Mouse (Mus musculus) mature B cell (primary cell): Measurements from ENCODE around the gene Apeh.
"Not testable (repeated sequence)": the region's sequence is repeated elsewhere in the genome, so short reads cannot be mapped to it uniquely, and the experiment has no call there.

Source experiments
- in situ Hi-C: fragments of 300-500 bp; cut with MboI; formaldehyde crosslinking; loops from 2 replicates; pipeline ENCODE4 v1.14.3; 2019

Apeh gene

GRCm38 (mm10) chr9:108094184-108094941 lies at the start of gene Apeh:
Gene Apeh (minus strand): TSS chr9:108094606.
- in situ Hi-C loops, result no loop called here

DNA sequence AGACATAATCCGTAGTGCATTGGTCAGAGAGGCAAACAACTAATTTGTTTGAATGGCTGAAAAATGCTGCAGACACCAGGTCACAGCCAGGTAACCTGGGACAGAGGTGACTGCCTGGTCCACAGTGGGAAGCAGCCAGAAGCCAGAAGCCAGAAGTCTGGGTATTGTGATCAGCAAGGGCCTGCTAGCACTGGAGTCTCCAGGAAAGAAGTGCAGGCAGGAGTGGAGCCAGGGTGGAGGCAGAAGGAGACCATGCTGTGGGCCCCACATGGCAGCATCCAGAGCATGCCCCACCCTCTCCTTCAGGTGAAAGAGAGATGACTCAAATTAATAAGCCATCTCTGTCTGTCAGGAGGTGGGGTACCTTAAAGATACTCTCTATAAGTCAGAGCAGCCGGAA lies 49.1 kb upstream of the Apeh start:
- in situ Hi-C loops, result no loop called here

- in situ Hi-C loops, result no loop called here
These were observed 47.0 kb upstream of the Apeh start for GRCm38 (mm10) chr9:108141387-108141786.

DNA sequence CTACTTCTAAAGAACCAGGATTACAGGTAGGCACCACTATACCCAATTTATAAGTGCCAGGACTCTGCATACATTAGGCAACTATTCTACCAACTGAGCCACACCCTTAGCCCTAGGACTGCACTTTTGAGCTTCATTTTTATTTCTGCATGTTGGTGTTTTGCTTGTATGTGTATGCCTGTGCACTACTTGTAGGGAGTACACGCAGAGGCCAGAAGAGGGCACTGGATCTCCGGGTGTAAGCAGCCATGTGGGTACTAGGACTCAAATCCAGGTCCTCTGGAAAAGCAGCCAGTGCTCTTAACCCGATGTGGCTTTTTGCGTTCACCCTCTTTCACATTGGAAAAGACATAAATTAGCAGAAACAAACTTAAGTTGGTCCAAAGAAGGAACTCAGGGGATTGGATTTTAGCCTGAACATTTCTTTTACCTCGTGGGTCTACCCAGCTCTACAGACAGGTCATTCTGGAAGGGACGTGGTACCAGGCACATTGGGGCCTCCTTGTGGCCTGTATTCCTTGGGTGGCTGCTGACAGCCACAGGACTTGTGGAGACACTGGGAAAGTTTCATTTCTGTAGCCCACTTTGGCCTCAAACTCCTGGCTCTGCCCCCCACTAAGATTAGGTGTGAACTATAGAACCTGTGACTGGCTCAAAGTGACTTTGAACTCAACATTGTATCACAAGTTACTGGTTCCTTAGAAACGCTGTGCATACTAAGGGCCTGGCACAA lies 45.7 kb upstream of the Apeh start:
- in situ Hi-C loops, result no loop called here

DNA sequence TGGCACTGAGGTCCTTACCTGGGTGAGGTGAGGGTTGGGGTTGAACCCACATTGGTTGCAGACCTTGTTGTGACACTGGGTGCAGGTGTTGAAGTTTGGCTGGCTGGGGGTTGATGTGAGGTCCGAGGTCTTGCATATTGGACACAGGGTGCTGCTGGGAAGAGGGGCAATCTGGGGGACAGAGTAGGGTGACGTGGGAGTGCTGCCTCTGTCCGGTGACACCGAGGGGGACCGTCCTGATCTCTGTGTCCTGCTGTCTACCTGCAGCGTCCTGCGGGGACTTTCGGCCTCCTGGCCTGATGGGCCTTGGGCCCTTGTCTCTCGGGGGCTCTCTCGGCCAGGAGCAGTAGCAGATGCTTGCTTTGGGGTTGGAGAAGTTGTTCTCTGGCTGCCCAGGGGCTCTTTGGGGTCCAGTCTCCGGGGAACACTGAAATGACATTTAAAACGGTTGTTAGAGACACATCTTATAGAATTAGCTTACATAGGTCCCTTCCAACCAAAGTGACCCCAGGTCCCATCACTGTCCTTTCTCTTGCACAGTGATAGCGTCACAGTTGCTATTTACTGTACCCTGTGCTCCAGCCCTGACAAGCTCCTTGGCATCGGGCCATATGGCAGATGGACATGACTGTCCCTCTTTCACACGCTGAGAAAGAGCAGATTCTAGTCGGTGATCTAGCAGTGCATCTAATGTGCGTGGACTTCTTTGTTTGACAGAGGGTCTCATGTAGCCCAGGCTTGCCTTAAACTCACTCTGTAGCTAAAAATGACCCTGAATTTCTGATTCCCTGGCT lies 45.0 kb upstream of the Apeh start:
- in situ Hi-C loops, result no loop called here

DNA sequence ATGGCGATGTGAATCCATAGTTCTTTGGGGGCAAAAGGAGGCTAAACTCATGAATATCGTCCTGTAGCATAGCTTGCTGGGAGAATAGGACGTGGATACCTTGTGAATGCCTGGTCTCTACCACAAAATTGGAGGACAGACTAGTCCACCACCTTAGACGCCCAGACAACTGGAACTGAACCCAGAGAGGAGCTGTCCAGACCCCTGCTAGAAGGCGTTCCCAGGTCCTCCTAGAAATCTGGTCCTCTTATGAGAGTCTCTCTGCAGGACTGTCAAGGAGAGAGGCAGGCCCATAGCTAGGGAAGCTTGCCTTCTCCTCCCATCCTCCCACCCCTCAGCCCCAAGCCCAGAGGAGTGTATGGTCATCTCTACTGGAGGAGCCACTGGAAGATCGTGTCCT lies 43.7 kb upstream of the Apeh start:
- in situ Hi-C loops, result no loop called here

- in situ Hi-C loops, result no loop called here
These were observed 43.1 kb upstream of the Apeh start for GRCm38 (mm10) chr9:108137523-108137922.

DNA sequence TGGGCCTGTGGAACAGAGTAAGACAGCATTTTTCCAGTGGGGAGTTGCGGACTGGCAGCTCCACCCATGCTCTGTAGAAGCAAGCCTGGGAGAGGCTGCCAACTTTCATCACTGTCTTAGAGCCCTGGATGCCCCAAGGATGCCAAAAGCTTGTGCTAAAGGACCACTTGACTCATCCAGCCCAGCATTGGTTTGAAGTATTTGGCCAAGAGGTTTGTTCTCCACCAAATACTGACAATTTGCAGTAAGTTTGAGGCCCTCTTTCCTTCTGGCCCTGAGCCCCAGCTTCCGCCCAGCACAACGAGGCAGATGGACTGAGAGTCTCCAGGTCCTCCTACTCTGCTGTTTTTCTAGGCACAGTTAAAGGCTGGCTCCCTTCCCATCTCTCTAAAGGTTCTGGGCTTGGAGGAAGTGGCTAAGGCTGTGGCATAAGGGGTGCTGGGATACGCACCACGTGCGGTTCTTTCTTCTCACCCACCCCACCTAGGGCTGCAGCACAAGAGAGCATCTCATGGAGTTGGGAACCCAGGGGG lies 42.6 kb upstream of the Apeh start:
- in situ Hi-C loops, result no loop called here

DNA sequence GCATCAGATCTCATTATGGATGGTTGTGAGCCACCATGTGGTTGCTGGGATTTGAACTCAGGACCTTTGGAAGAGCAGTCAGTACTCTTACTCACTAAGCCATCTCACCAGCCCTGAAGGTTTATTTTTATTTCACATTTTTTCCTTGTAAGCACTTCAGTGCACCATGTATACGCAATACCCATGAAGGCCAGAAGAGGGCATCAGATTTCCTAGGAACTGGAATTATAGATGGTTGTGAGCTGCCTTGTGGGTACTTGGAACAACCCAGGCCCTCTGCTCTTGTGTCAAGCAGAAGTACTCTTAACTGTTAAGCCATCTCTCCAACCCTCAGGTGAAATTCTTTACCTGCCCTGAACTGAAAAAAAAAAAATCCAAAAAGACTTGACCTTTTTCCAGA lies 41.8 kb upstream of the Apeh start:
- in situ Hi-C loops, result no loop called here

GRCm38 (mm10) chr9:108135679-108136078 lies 41.3 kb upstream of the Apeh start:
- in situ Hi-C loops, result not testable (repeated sequence)

- in situ Hi-C loops, result no loop called here
These were observed 39.1 kb upstream of the Apeh start for GRCm38 (mm10) chr9:108133478-108133877.

- in situ Hi-C loops, result no loop called here
These were observed 38.0 kb upstream of the Apeh start for GRCm38 (mm10) chr9:108132373-108132772.

GRCm38 (mm10) chr9:108131502-108131901 lies 37.1 kb upstream of the Apeh start:
- in situ Hi-C loops, result no loop called here

- in situ Hi-C loops, result no loop called here
These were observed 34.9 kb upstream of the Apeh start for GRCm38 (mm10) chr9:108129042-108129948.

DNA sequence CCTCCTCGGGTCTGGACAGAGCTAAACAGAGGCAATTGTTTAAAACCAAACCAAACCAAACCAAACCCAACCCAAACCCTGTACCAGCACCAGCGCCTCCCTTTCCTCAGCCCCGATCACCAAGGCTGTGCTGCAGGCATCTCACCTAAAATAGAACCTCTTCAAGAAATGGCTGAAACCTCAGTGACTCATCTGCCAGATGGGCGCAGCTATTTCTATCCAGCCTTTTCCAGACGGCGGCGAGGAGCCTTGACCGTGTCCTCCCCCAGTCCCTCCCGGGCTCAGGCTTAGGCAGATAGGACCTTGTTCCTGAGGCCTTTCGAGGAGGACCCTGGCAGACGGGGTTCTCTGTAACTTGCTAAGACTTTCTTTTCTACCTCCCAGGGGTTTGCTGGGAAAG lies 33.8 kb upstream of the Apeh start:
- in situ Hi-C loops, result no loop called here

- in situ Hi-C loops, result no loop called here
These were observed 32.2 kb upstream of the Apeh start for GRCm38 (mm10) chr9:108126436-108127180.

DNA sequence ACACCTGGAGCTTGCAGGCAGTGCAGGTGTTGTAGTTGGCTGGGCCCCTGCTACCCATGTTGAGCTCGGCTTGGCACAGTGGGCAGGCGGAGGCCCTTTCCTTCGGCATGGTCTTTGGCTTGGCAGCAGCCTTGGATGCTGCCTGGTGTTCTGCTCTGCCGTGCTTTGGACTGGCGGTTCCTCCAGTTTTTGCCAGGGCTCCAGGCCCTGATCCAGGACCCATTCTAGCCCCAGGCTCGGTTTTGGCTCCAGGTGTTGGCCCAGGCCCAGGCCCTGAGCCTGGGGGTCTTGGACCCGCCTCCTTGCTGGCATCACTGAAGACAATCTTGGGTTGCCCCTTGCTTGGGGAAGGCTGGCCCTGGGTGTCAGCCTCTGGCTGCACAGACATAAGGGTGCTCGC lies 31.3 kb upstream of the Apeh start:
- in situ Hi-C loops, result no loop called here

- in situ Hi-C loops, result no loop called here
These were observed 29.5 kb upstream of the Apeh start for GRCm38 (mm10) chr9:108123916-108124315.

GRCm38 (mm10) chr9:108121170-108121969 lies 27.0 kb upstream of the Apeh start:
- in situ Hi-C loops, result no loop called here

- in situ Hi-C loops, result no loop called here
These were observed 26.3 kb upstream of the Apeh start for GRCm38 (mm10) chr9:108120671-108121070.
